Mouse (Mus musculus): Measurements from ENCODE around the gene Gm13288. TPM values are rescaled to one million over a fixed set of nuclear protein-coding genes. Genes with fewer than 3 reads are reported as not detected.

Gene Gm13288
- polyA plus RNA-seq, 1 experiment = not detected

- DNase-seq (ENCODE audit: low read depth in 1 of 2, low spot score in 2 of 2) = no peak
- TF ChIP-seq POLR2A (IDR thresholded peaks at IDR 0.05; ENCODE audit: low read depth, low read length) (no peak), CTCF (IDR thresholded peaks at IDR 0.05; ENCODE audit: extremely low read depth, insufficient read depth, insufficient read length, insufficient replicate concordance) (no peak)
- H3K4me1 ChIP-seq (ENCODE audit: control insufficient read depth, insufficient read depth, insufficient read length) = no peaks in the 10 kb centered on the region
- H3K36me3 ChIP-seq (ENCODE audit: control insufficient read depth, insufficient read depth, low read length) = no peaks in the 10 kb centered on the region
- 85% methylated on average over 4 of the region's 4 CpGs for WGBS
- H3K27me3 ChIP-seq (ENCODE audit: control insufficient read depth, insufficient read depth, low read length) = no peaks in the 10 kb centered on the region
- no peak overlapping the region for H3K4me3 ChIP-seq (ENCODE audit: extremely low read depth, insufficient read depth, insufficient read length)
- H3K27ac ChIP-seq (ENCODE audit: insufficient read depth, low read length) = no peak overlapping the region
Observed at GRCm38 (mm10) chr4:88851026-88851763, 45.9 kb downstream of the Gm13288 start.

Other genes starting within 250 kb of the Gm13288 start
- gene Ifna15, start 247.3 kb upstream of the Gm13288 start, polyA plus RNA-seq (2012; rRNA removed) = not detected in 2 replicates
- gene Ifna14, start 233.7 kb upstream of the Gm13288 start, polyA plus RNA-seq (2012; rRNA removed) = not detected in 2 replicates
- not detected in 2 replicates for gene Ifna9, start 213.1 kb upstream of the Gm13288 start, polyA plus RNA-seq (2012; rRNA removed)
- gene Ifna12, start 202.2 kb upstream of the Gm13288 start, polyA plus RNA-seq (2012; rRNA removed) = not detected in 2 replicates
- not detected in 2 replicates for gene C87499, start 171.1 kb upstream of the Gm13288 start, polyA plus RNA-seq (2012; rRNA removed)
- not detected in 2 replicates for gene Ifna13, start 161.1 kb upstream of the Gm13288 start, polyA plus RNA-seq (2012; rRNA removed)
- not detected in 2 replicates for gene Ifna16, start 128.6 kb upstream of the Gm13288 start, polyA plus RNA-seq (2012; rRNA removed)
- not detected in 2 replicates for gene Ifna2, start 121.6 kb upstream of the Gm13288 start, polyA plus RNA-seq (2012; rRNA removed)
- gene Ifnab, start 114.2 kb upstream of the Gm13288 start, polyA plus RNA-seq (2012; rRNA removed) = not detected in 2 replicates
- gene Gm26566, start 83.7 kb upstream of the Gm13288 start, polyA plus RNA-seq (2012; rRNA removed) = 0.18 and 0.45 TPM in 2 replicates
- 8.4 and 11.4 TPM in 2 replicates for gene Klhl9, start 83.1 kb upstream of the Gm13288 start, polyA plus RNA-seq (2012; rRNA removed)
- not detected in 2 replicates for gene Gm13271, start 50.7 kb upstream of the Gm13288 start, polyA plus RNA-seq (2012; rRNA removed)
- 0.07 TPM in 1 of 2 replicates, not detected in the other for gene Gm13283, start 45.4 kb upstream of the Gm13288 start, polyA plus RNA-seq (2012; rRNA removed)
- gene Gm13290, start 31.7 kb upstream of the Gm13288 start, polyA plus RNA-seq (2012; rRNA removed) = not detected in 2 replicates
- gene Gm13289, start 28.6 kb upstream of the Gm13288 start, polyA plus RNA-seq (2012; rRNA removed) = not detected in 2 replicates
- gene Gm13272, start 25.7 kb upstream of the Gm13288 start, polyA plus RNA-seq (2012; rRNA removed) = not detected in 2 replicates
- not detected in 2 replicates for gene Ifnz, start 23.4 kb upstream of the Gm13288 start, polyA plus RNA-seq (2012; rRNA removed)
- gene Gm13276, start 19.8 kb upstream of the Gm13288 start, polyA plus RNA-seq (2012; rRNA removed) = not detected in 2 replicates
- not detected in 2 replicates for gene Gm13277, start 16.9 kb upstream of the Gm13288 start, polyA plus RNA-seq (2012; rRNA removed)
- not detected in 2 replicates for gene Gm13278, start 14.0 kb upstream of the Gm13288 start, polyA plus RNA-seq (2012; rRNA removed)
- gene Gm13275, start 11.0 kb upstream of the Gm13288 start, polyA plus RNA-seq (2012; rRNA removed) = not detected in 2 replicates
- gene Gm13279, start 8.1 kb upstream of the Gm13288 start, polyA plus RNA-seq (2012; rRNA removed) = not detected in 2 replicates
- gene Gm13285, start 5.9 kb upstream of the Gm13288 start, polyA plus RNA-seq (2012; rRNA removed) = not detected in 2 replicates
- not detected in 2 replicates for gene Gm13287, start 2.3 kb upstream of the Gm13288 start, polyA plus RNA-seq (2012; rRNA removed)
- not detected in 2 replicates for gene Ifna7, start 10.7 kb downstream of the Gm13288 start, polyA plus RNA-seq (2012; rRNA removed)
- not detected in 2 replicates for gene Ifna11, start 14.4 kb downstream of the Gm13288 start, polyA plus RNA-seq (2012; rRNA removed)
- not detected in 2 replicates for gene Ifna6, start 21.9 kb downstream of the Gm13288 start, polyA plus RNA-seq (2012; rRNA removed)
- not detected in 2 replicates for gene Ifna5, start 30.0 kb downstream of the Gm13288 start, polyA plus RNA-seq (2012; rRNA removed)
- not detected in 2 replicates for gene Ifna4, start 36.3 kb downstream of the Gm13288 start, polyA plus RNA-seq (2012; rRNA removed)
- not detected in 2 replicates for gene Ifna1, start 44.6 kb downstream of the Gm13288 start, polyA plus RNA-seq (2012; rRNA removed)
- gene Ifne, start 74.7 kb downstream of the Gm13288 start, polyA plus RNA-seq (2012; rRNA removed) = not detected in 2 replicates